Mouse (Mus musculus) heart, embryonic 11.5 days (tissue): ENCODE results near the gene Psme2b. TPM values are rescaled to one million over a fixed set of nuclear protein-coding genes. Genes with fewer than 3 reads are reported as not detected.
"Not testable (repeated sequence)": the region's sequence is repeated elsewhere in the genome, so short reads cannot be mapped to it uniquely, and the experiment has no call there.

Source experiments
- ATAC-seq: fragments of 200-750 bp; cut with Nextera tagmentation; replicated peaks from 2 replicates; pipeline ENCODE4 v1.8.0; 2017; ENCODE audit warnings: moderate library complexity; ENCODE audit not compliant: insufficient number of reproducible peaks, low FRiP score, low TSS enrichment
- H3K27ac ChIP-seq: fragments of 300-500 bp; sonication (generic); 2 replicates; pipeline ENCODE4 v1.5.1; 2014; ENCODE audit warnings: mild to moderate bottlenecking, low read depth, low read length
- H3K27me3 ChIP-seq: fragments of 300-500 bp; sonication (generic); 2 replicates; pipeline ENCODE4 v1.6.1; 2014; ENCODE audit warnings: mild to moderate bottlenecking, low read length, mixed read lengths; ENCODE audit not compliant: control insufficient read depth, insufficient read depth
- H3K36me3 ChIP-seq: fragments of 300-500 bp; sonication (generic); 2 replicates; pipeline ENCODE4 v1.6.1; 2014; ENCODE audit warnings: mild to moderate bottlenecking, low read length, moderate library complexity, mixed read lengths; ENCODE audit not compliant: control insufficient read depth, insufficient read depth
- H3K4me1 ChIP-seq: fragments of 300-500 bp; sonication (generic); 2 replicates; pipeline ENCODE4 v1.6.1; 2014; ENCODE audit warnings: low read length; ENCODE audit not compliant: control insufficient read depth, insufficient read depth
- H3K4me2 ChIP-seq: fragments of 300-500 bp; sonication (generic); 2 replicates; pipeline ENCODE4 v1.6.1; 2014; ENCODE audit warnings: mild to moderate bottlenecking, moderate library complexity
- H3K4me3 ChIP-seq: fragments of 300-500 bp; sonication (generic); 2 replicates; pipeline ENCODE4 v1.5.1; 2014; ENCODE audit warnings: low read depth, low read length
- H3K9ac ChIP-seq: fragments of 300-500 bp; sonication (generic); 2 replicates; pipeline ENCODE4 v1.6.1; 2014; ENCODE audit warnings: mild to moderate bottlenecking, low read depth, low read length, moderate library complexity
- H3K9me3 ChIP-seq: fragments of 300-500 bp; sonication (generic); replicated peaks from 2 replicates; pipeline ENCODE4 v1.6.1; 2016; ENCODE audit warnings: low read length; ENCODE audit not compliant: control insufficient read depth
- WGBS: fragments of 180-500 bp; shearing (Covaris S2); extraction: QIAGEN DNeasy Blood & Tissue Kit; methylation state at CpG from one replicate; pipeline ENCODE4 v1.1.7; 2014; ENCODE audit not compliant: insufficient replicate concordance; 5-methylcytosine and 5-hydroxymethylcytosine counted together
- polyA plus RNA-seq: library from polyadenylated mRNA; unstranded; fragments of >200 nt; fragmentation: Nextera tagmentation; extraction: Ambion mirVana; gene quantifications from 2 replicates; pipeline ENCODE4 v1.2.1, GENCODE M21; 2014

Gene Psme2b
- polyA plus RNA-seq, 1 experiment from 2014 or later, result 1.7 TPM

GRCm38 (mm10) chr11:48918380-48918779 is 27.6 kb downstream of the Psme2b start:
- no peak overlapping the region for H3K27ac ChIP-seq
- no peaks in the 10 kb centered on the region for H3K27me3 ChIP-seq
- 68% methylated on average over 3 of the region's 3 CpGs for WGBS
- H3K4me2 ChIP-seq, result no peak overlapping the region
- no peaks in the 10 kb centered on the region for H3K36me3 ChIP-seq
- no peaks in the 10 kb centered on the region for H3K4me1 ChIP-seq
- H3K9ac ChIP-seq, result no peak overlapping the region
- ATAC-seq, result no peak
- H3K9me3 ChIP-seq, result no peaks in the 10 kb centered on the region
- no peak overlapping the region for H3K4me3 ChIP-seq

DNA sequence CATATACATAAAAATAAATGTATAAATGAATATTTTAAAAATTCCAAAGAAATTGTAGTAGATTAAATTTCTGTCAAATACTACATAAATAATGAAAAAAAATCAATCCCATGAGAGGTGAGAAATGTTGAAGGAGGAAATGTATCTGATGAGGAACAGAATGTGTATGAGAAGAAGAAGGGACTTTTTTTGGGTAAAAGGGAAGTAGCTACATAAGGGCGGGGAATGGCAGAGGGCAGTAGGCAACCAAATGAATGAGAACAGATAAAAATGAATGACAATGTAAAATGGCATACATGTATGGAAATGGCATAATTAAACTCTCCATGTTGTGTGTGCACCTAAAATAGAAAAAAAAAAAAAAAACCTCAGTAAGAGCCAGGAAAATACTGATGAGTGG is 32.4 kb downstream of the Psme2b start:
- no peak for ATAC-seq
- Histone ChIP-seq H3K9me3 (no peaks in the 10 kb centered on the region), H3K36me3 (no peaks in the 10 kb centered on the region), H3K27ac (no peak overlapping the region), H3K4me1 (no peaks in the 10 kb centered on the region), H3K4me3 (no peak overlapping the region), H3K27me3 (no peaks in the 10 kb centered on the region), H3K4me2 (no peak overlapping the region), H3K9ac (no peak overlapping the region)
- WGBS, result 93% methylated on average over 1 of the region's 1 CpGs

DNA sequence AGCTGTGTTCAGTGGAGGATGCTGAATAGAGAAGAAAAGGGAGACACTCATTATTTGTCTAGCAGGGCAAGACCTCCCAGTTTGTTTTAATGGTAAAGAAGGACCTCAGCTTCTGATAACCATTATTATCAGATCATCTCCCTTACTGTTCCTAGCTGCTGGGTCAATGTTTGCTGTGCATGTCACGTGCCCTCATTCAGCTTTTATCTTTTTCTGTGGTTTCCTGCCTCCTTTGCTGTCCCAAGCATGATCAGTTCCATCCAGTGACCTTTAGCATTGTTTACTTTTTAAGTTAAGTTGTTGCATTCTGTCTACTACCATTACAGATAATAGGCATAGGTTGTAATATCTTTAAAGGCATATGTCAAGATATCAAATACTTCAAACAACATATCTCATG is 37.5 kb downstream of the Psme2b start:
- no peak overlapping the region for H3K4me2 ChIP-seq
- no peaks in the 10 kb centered on the region for H3K4me1 ChIP-seq
- no peak overlapping the region for H3K4me3 ChIP-seq
- no peak for ATAC-seq
- no peaks in the 10 kb centered on the region for H3K27me3 ChIP-seq
- H3K9me3 ChIP-seq, result no peaks in the 10 kb centered on the region
- 52% methylated on average over 1 of the region's 1 CpGs for WGBS
- H3K27ac ChIP-seq, result no peak overlapping the region
- H3K9ac ChIP-seq, result no peak overlapping the region
- H3K36me3 ChIP-seq, result no peaks in the 10 kb centered on the region

- WGBS, result 69% methylated on average over 2 of the region's 2 CpGs
- no peak within 1 kb of the TSS for H3K27ac ChIP-seq
- H3K36me3 ChIP-seq, result no peaks in the 10 kb centered on the region
- no peak within 1 kb of the TSS for H3K4me3 ChIP-seq
- no peak within 1 kb of the TSS for H3K9ac ChIP-seq
- H3K9me3 ChIP-seq, result no peaks in the 10 kb centered on the region
- H3K4me2 ChIP-seq, result no peak within 1 kb of the TSS
- H3K27me3 ChIP-seq, result no peaks in the 10 kb centered on the region
- H3K4me1 ChIP-seq, result no peaks in the 10 kb centered on the region
- ATAC-seq, result no peak
Observed at GRCm38 (mm10) chr11:48902021-48902420, 44.0 kb downstream of the Psme2b start, which contains the start of gene Gm5431. Gene Gm5431 (minus strand): TSS chr11:48902214.

DNA sequence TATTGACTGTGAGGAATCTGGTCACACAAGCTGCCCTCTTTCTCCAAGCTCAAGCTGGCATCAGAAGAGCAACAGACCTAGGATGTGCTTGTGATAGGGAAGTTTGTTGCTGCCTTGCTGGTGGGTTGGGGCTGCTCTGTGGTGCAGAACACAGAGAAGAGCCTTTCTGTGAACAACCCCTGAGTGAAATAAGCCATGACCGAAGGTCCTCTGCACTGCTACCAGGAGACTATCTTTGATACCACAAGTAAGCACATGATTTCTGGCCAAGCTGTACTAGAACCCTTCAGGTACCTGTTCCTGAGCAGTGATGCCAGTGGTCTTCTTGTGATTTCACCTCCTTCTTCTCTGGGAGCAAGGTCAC is 44.4 kb downstream of the Psme2b start:
- H3K27me3 ChIP-seq, H3K4me1 ChIP-seq, H3K4me2 ChIP-seq, H3K36me3 ChIP-seq, H3K9ac ChIP-seq, H3K4me3 ChIP-seq, H3K27ac ChIP-seq, ATAC-seq, H3K9me3 ChIP-seq: not testable (repeated sequence)
- 94% methylated on average over 1 of the region's 1 CpGs for WGBS

DNA sequence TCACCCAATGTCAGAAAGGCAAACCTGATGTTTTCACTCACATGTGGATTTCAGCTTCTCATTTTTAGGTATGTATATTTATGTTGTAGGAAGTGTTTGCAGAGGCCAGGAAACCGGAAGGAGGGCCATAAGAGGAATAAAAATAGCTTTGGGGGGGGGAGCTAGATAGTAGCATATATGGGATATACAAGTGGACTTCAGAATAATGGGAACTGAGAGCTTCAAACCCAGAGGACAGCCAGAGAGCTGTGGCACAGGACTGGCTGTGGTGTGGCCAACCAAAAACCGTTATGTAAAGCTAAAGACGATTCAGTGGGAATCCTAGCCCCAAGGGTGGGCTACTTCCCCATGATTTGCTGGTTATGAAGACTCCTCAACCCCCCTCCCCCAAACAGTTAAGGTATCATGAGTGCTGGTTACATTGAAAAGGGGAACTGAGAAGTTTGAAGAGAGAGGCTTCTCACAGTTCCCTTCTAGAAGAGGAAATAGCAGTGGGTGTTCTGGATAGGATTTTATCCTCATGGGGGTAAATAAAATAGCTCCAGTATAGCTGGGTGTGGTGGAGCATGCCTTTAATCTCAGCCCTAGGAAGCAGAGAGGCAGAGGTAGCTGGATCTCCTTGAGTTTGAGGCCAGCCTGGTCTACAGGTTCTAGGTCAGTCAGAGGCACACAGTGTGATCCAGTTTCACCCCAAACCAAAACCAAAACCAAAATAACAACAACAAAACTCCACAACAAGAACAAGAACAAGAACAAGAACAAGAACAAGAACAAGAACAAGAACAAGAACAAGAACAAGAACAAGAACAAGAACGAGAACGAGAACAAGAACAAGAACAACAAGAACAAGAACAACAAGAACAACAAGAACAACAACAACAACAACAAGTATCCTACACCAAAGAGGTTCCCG is 45.1 kb downstream of the Psme2b start:
- ATAC-seq, H3K36me3 ChIP-seq, H3K4me2 ChIP-seq, H3K9ac ChIP-seq, H3K27ac ChIP-seq, H3K9me3 ChIP-seq, H3K27me3 ChIP-seq, H3K4me3 ChIP-seq, H3K4me1 ChIP-seq: not testable (repeated sequence)
- 76% methylated on average over 6 of the region's 6 CpGs for WGBS

DNA sequence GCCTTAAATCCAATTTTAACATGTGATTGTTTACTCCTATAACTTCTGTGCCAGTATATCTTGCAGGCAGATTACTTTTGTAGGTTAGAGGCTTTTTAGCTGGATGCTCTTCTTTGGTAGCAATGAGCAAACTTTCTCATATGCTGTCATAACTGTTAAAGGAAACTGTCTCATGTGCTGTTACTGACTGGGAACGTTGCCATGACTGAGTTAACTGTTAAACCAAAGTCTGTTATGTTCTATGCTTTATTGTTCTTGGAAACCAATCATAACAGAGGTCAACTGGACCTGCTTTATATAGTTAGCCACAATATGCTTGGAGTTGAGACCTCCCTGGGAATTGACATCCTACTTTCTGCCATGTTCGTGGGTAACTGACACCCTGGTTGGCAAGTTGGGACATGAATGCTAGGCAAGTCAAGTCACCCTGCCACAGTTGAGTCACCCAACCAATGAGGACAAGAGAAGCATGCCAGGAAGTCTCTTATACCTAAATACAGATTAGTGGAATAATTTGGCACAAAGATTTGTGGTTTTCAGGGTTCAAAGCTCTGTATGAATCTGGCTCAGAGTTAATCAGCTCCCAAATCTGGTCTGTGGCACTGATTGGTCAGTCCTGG is 47.1 kb downstream of the Psme2b start:
- Histone ChIP-seq H3K27me3 (no peaks in the 10 kb centered on the region), H3K9ac (no peak overlapping the region), H3K4me2 (no peak overlapping the region), H3K4me1 (no peaks in the 10 kb centered on the region), H3K9me3 (no peaks in the 10 kb centered on the region), H3K27ac (no peak overlapping the region), H3K36me3 (no peaks in the 10 kb centered on the region), H3K4me3 (no peak overlapping the region)
- no peak for ATAC-seq
- WGBS, result 69% methylated on average over 2 of the region's 2 CpGs
